Mouse (Mus musculus): ENCODE results near the gene Ush2a. TPM values are rescaled to one million over a fixed set of nuclear protein-coding genes. Genes with fewer than 3 reads are reported as not detected.

The Ush2a gene
- not detected for polyA plus RNA-seq (2014; fragmentation: Illumina TruSeq; extraction: RNeasy Lipid Tissue Mini Kit (QIAGEN cat#74804); ENCODE audit: low read depth, low replicate concordance)

DNA sequence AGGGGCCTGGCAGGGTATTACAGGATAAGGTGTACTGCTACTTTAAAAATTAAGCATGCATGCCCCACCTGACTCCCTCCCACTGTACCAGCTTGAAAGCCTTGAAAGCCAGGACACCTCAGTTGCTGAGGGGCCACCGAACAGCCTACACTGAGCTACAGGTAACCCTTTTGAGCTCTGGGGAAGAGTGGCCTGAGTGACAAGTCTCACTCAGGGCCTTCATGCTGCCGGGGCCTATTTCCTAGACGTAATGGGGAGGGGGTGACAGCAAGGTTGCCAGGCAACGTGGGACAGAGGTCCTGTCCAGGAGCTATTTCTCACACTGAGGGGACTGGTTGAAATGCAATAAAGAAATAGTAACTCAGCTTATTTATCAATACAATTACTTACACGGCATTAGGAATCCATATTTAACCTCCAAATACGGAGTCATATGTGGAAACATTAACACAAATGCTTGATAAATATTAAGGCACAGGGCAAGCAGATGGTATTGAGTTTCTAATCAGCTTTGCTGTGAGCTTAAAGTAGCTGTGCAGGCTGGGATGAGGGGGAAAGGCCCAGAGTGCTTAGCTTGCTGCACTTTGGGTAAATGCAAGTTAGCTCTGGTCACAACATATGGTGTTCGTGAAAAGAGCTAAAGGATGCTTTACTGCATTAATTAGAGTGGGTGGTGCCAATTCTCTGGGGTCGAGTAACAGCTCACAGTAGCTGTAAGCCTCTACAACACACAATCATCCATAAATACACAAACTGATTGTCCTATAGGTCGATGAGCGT lies at the start of gene Ush2a:
Gene Ush2a, plus strand, starts transcription at position 121 of the 780 bp plus-strand sequence.

DNA sequence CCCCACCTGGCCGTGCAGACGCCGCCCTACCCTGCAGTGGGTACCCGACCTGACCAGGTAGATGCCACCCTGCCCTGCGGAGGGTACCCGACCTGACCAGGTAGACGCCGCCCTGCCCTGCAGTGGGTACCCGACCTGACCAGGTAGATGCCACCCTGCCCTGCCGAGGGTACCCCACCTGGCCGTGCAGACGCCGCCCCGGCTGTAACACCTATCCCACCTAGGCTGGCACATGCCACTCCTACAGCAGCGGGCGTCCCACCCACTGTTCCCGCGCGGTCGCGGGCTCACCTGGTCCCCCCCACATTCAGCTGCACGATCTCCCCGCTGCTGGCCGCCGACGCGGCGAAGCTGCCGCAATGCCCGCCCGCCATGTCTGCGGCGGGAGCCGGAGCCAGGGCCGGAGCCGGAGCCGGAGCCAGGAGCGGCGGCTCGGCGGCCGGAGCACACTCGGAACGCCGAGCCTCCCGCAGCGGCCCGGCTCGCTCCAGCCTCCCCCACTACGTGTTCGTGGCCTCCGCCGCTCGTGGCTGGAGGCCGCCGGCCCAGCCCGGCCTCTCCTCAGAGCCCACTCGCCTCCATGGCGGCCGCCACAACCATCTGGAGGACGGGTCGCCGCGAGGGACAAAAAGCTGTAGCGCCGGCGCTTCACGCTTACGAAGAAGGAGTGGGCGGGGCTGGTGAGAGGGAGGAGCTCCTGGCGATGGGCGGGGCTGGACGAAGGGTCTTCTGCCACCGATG lies 745.6 kb downstream of the Ush2a start, which contains the start of gene Kctd3:
Gene Kctd3, minus strand, starts transcription at position 603 of the 741 bp plus-strand sequence.

Data from liver, adult 10 weeks (tissue).